Mouse (Mus musculus): ENCODE results near the gene Tmem221.

Gene Tmem221

DNA sequence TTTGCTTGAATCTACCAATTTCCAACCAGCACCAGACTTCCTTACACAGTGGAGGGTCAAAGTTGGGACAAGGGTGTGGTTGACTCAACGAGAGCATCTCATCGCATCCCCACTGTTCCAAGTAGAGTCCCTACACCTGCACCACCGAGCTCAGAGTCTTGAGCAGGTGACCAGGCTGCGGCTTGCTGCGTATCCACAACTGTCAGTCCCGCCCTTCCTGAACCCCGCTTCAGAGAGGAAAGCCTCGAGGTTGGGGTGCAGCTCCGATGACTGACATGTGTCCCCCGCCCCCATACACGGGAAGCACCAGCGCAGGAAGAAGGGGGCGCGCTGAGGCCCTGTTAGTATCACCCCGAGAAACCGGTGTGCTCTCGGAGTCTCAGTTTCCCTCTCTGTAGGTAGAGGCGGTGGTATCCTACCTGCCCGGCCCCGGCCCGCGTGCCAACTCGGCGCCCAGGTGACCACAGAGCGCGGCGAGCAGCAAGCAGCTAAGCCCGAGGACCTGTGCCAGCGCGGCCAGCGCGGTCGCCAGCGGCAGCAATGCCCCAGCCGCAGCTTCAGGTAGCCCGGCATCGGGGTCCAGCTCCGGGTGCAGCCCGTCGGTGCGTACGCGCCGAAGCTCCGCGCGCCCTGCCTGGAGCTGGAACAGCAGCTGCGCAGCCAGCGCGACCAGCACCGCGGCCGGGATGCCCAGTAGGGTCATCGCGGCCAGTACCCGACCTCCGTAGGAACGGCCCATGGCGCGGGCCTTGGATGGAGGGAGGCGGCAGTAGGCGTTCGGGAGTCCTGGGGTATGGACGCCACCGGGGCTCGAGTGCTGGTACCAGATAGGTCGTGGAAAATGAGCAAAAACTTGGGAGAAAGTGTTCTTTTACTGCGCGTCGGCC, at the start of gene Tmem221:
Gene Tmem221, minus strand, starts transcription at position 801 of the 887 bp plus-strand sequence.
- DNase-seq (ENCODE audit: low read depth), result no peak

DNA sequence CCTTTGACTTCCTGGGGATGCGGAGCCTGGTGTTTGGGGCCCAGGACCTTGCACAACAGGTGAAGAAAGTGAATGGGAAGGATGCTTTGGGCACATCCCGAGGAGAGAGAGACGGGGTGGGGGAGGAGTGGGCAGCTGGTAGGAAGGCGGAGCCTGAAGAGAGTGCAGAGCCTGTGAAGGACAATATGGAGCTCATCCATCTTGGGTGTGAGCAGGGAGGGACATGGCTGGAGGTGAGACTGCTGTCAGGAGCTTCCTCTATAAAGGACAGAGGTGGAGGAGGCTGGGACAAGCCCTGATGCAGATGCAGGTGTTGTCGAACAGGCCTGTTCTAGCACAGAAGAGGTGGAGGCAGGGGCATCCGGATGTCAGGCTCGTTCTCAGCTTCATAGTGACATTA, 45.4 kb upstream of the Tmem221 start:
- no peak for DNase-seq (ENCODE audit: low read depth)

- DNase-seq (ENCODE audit: low read depth), result no peak
Measured at GRCm38 (mm10) chr8:71602666-71603334, 44.1 kb upstream of the Tmem221 start.

- no peak for DNase-seq (ENCODE audit: low read depth)
Measured at GRCm38 (mm10) chr8:71601939-71602665, 43.4 kb upstream of the Tmem221 start.

GRCm38 (mm10) chr8:71598841-71599240, 40.2 kb upstream of the Tmem221 start:
- DNase-seq (ENCODE audit: low read depth), result no peak

GRCm38 (mm10) chr8:71598375-71598774, 39.7 kb upstream of the Tmem221 start:
- DNase-seq (ENCODE audit: low read depth), result no peak

DNA sequence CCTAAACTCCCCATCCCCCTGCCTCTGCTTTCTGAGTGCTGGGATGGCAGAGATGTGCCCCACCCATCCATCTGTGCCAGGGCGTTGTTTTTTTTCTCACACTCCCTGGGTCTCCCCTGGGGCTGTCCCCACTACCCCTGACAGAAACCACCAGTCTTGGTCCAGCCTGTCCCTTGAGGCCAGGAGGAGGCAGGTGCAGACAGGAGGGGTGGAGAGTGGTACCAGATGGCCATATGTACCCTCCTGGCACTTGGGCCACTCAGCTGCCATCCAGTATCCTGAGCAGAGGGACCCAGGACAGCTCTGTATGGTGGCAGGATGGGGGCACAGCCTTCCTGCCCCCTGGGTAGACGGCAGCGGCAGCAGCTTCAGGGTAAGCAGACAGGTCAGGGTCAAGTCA, 38.8 kb upstream of the Tmem221 start, which contains the start of gene Fam129c:
Gene Fam129c, plus strand, starts transcription at position 198 of the 400 bp plus-strand sequence.
- DNase-seq (ENCODE audit: low read depth), result no peak

GRCm38 (mm10) chr8:71596798-71597197, 38.1 kb upstream of the Tmem221 start:
- DNase-seq (ENCODE audit: low read depth), result no peak

- no peak for DNase-seq (ENCODE audit: low read depth)
Measured at GRCm38 (mm10) chr8:71596384-71596783, 37.7 kb upstream of the Tmem221 start.

- DNase-seq (ENCODE audit: low read depth), result peak; percentile 69
Measured at GRCm38 (mm10) chr8:71595862-71596261, 37.2 kb upstream of the Tmem221 start.

- no peak for DNase-seq (ENCODE audit: low read depth)
Measured at GRCm38 (mm10) chr8:71594324-71594722, 35.7 kb upstream of the Tmem221 start.

GRCm38 (mm10) chr8:71593556-71594323, 35.1 kb upstream of the Tmem221 start:
- no peak for DNase-seq (ENCODE audit: low read depth)

- no peak for DNase-seq (ENCODE audit: low read depth)
Measured at GRCm38 (mm10) chr8:71592374-71593170, 33.9 kb upstream of the Tmem221 start.

GRCm38 (mm10) chr8:71591471-71592373, 33.1 kb upstream of the Tmem221 start, which contains the start of gene Pgls:
TSS of gene Pgls (plus strand) at chr8:71592176.
- DNase-seq (ENCODE audit: low read depth), result peak; percentile 88

GRCm38 (mm10) chr8:71591017-71591416, 32.3 kb upstream of the Tmem221 start:
- DNase-seq (ENCODE audit: low read depth), result no peak

DNA sequence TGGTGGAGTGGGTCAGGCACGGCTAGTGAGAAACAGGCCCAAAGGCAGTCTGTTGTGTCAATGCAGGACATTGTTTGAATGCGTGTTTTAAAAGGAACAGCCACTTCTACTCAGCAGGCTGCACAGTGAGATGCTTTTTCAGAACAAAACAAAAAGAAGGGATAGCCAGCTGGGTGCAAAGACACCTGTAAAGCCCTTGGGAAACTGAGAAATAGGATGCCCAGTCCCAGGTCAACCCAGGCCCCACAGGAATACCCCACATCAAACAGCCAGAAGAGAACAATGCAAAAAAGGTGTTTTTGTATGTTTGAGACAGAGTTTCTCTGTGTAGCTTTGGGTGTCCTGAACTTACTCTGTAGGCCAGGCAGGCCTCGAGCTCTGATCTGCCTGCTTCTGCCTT, 30.1 kb upstream of the Tmem221 start:
- no peak for DNase-seq (ENCODE audit: low read depth)

DNA sequence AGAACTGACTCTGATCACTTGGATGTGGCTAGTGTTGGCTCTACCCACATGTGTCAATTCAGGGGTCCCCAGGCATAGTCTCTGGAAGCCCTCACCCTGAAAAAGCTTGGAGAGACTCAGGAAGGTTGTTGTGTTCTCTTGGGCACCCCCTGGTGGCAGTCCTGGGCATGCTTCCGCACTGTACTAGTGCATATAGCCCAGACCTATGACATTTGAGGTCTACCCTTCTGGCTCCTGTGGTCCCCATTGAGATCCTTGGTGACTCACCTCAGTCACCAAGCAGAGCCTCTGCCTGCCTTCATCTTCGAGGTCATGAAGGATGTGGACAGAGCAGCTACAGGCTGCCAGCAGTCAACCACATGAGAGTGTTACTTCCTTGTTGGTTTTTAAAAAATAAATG, 28.2 kb upstream of the Tmem221 start:
- no peak for DNase-seq (ENCODE audit: low read depth)

DNA sequence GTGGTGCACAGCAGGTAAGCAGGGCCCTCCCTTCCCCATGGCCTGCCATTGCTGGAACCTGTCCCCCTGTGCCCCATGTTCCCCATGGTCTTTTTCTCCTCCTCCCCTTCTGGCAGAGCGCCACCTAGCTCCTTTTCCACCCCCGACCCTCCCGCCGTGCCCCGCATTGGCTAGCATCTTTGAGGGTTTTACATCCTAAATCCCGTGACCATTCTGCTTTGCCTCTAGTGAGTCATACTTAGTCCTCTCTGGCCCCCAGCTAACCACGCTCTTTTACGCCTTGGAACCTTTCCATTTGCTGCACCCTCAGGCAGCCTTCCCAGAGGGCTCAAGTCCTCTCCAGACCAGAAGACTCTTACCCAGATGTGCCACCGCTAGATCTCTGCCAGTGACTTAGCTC, 21.5 kb upstream of the Tmem221 start:
- no peak for DNase-seq (ENCODE audit: low read depth)

- no peak for DNase-seq (ENCODE audit: low read depth)
Measured at GRCm38 (mm10) chr8:71579476-71579875, 20.8 kb upstream of the Tmem221 start.

DNA sequence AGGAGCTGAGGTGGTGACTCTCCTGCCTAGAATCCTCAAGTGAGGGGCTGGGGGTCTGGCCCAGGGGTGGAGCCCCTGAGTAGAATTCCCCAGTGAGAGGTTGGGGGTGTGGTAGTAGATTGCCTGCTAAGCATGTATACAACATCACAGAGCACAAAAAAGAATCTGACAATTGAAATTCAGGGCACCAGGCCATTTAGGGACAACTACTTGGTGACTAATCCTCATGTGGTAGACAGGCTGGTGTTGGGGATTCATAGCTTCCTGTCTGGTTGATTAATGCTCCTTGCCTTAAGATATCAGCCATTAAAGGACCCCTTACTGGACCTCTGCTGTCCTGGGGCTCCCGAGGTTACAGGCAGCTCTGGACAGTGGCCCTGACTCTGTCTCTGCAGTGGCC, 20.3 kb upstream of the Tmem221 start:
- DNase-seq (ENCODE audit: low read depth), result no peak

Data from c-Kit-positive CD71-positive TER-119-negative erythroid progenitor cells, embryonic 14.5 days (primary cell).